Mouse (Mus musculus): ENCODE data around the gene Abhd2.
A peak's percentile ranks its signal among the peaks of the same experiment; 100 is the strongest.

The Abhd2 gene

GRCm38 (mm10) chr7:79293605-79294232 is 20.7 kb downstream of the Abhd2 start:
- DNase-seq (ENCODE audit: low read depth, low spot score): peak; percentile 47

- no peak for DNase-seq (ENCODE audit: low read depth, low spot score)
Measured at GRCm38 (mm10) chr7:79294449-79294980, 21.5 kb downstream of the Abhd2 start.

GRCm38 (mm10) chr7:79295196-79295826 is 22.3 kb downstream of the Abhd2 start:
- DNase-seq (ENCODE audit: low read depth, low spot score): no peak

- DNase-seq (ENCODE audit: low read depth, low spot score): no peak
Measured at GRCm38 (mm10) chr7:79298681-79299080, 25.7 kb downstream of the Abhd2 start.

- no peak for DNase-seq (ENCODE audit: low read depth, low spot score)
Measured at GRCm38 (mm10) chr7:79299548-79299947, 26.5 kb downstream of the Abhd2 start.

- DNase-seq (ENCODE audit: low read depth, low spot score): peak; percentile 87
Measured at GRCm38 (mm10) chr7:79300432-79301151, 27.6 kb downstream of the Abhd2 start.

GRCm38 (mm10) chr7:79302145-79302544 is 29.1 kb downstream of the Abhd2 start:
- no peak for DNase-seq (ENCODE audit: low read depth, low spot score)

- DNase-seq (ENCODE audit: low read depth, low spot score): no peak
Measured at GRCm38 (mm10) chr7:79302586-79302985, 29.6 kb downstream of the Abhd2 start.

GRCm38 (mm10) chr7:79303183-79303761 is 30.3 kb downstream of the Abhd2 start:
- DNase-seq (ENCODE audit: low read depth, low spot score): no peak

GRCm38 (mm10) chr7:79308455-79309030 is 35.5 kb downstream of the Abhd2 start:
- no peak for DNase-seq (ENCODE audit: low read depth, low spot score)

GRCm38 (mm10) chr7:79309247-79310190 is 36.5 kb downstream of the Abhd2 start:
- DNase-seq (ENCODE audit: low read depth, low spot score): no peak

- DNase-seq (ENCODE audit: low read depth, low spot score): no peak
Measured at GRCm38 (mm10) chr7:79310191-79310555, 37.2 kb downstream of the Abhd2 start.

GRCm38 (mm10) chr7:79311420-79311988 is 38.5 kb downstream of the Abhd2 start:
- no peak for DNase-seq (ENCODE audit: low read depth, low spot score)

GRCm38 (mm10) chr7:79312246-79312645 is 39.2 kb downstream of the Abhd2 start:
- DNase-seq (ENCODE audit: low read depth, low spot score): no peak

- no peak for DNase-seq (ENCODE audit: low read depth, low spot score)
Measured at GRCm38 (mm10) chr7:79313519-79314059, 40.6 kb downstream of the Abhd2 start.

GRCm38 (mm10) chr7:79314517-79314916 is 41.5 kb downstream of the Abhd2 start:
- DNase-seq (ENCODE audit: low read depth, low spot score): peak; percentile 16

GRCm38 (mm10) chr7:79315149-79315548 is 42.1 kb downstream of the Abhd2 start:
- DNase-seq (ENCODE audit: low read depth, low spot score): no peak

GRCm38 (mm10) chr7:79316069-79316695 is 43.2 kb downstream of the Abhd2 start:
- no peak for DNase-seq (ENCODE audit: low read depth, low spot score)

GRCm38 (mm10) chr7:79317576-79317975 is 44.6 kb downstream of the Abhd2 start:
- DNase-seq (ENCODE audit: low read depth, low spot score): no peak

All from CD4-positive helper T cell, adult 2 months (primary cell).